Mouse (Mus musculus) CH12.LX (cell line): ENCODE results near the gene Armcx4. TPM values are rescaled to one million over a fixed set of nuclear protein-coding genes. Genes with fewer than 3 reads are reported as not detected.

Source experiments
- DNase-seq: peaks from one replicate; pipeline ENCODE4 v3.0.0-alpha.2; 2013; ENCODE audit errors: extremely low read depth
- H3K27ac ChIP-seq: 2 replicates; pipeline ENCODE4 v1.5.1; 2012; ENCODE audit warnings: low read depth, mild to moderate bottlenecking, control low read depth, moderate library complexity; ENCODE audit not compliant: insufficient read depth
- H3K27me3 ChIP-seq: replicated peaks from 2 replicates; pipeline ENCODE3; 2012; ENCODE audit warnings: inconsistent platforms
- H3K36me3 ChIP-seq, 2 experiments: replicated peaks in 1 of 2; 2 replicates each; pipeline versions ENCODE3 to v1.6.1; 2012; ENCODE audit warnings: inconsistent platforms in 1 of 2, low read length in 1 of 2, mild to moderate bottlenecking in 1 of 2, mixed read lengths in 1 of 2, moderate library complexity in 1 of 2; ENCODE audit not compliant: control insufficient read depth in 1 of 2, insufficient read depth in 1 of 2
- H3K4me1 ChIP-seq, 2 experiments: 2 replicates each; pipeline ENCODE4 v1.6.1; 2012; ENCODE audit warnings: inconsistent platforms in 1 of 2, moderate library complexity in 1 of 2; ENCODE audit not compliant: insufficient read depth in 2 of 2, control insufficient read depth in 1 of 2
- H3K4me2 ChIP-seq: 2 replicates; pipeline ENCODE4 v1.6.1; 2012; ENCODE audit warnings: low read depth, mild to moderate bottlenecking, control low read depth; ENCODE audit not compliant: poor library complexity, insufficient read depth, severe bottlenecking
- H3K4me3 ChIP-seq, 3 experiments: fragments of 150-350 bp in 1 of 3; sonication (generic) in 1 of 3; replicated peaks in 1 of 3; 2 replicates each; pipeline versions ENCODE3 to v1.5.1; 2011 to 2012; ENCODE audit warnings: low read depth in 2 of 3, low read length in 2 of 3, mild to moderate bottlenecking in 2 of 3, moderate library complexity in 2 of 3, control low read depth in 1 of 3, improper control_type of control experiment in 1 of 3, inconsistent platforms in 1 of 3, mixed read lengths in 1 of 3; ENCODE audit not compliant: poor library complexity in 1 of 3
- H3K79me2 ChIP-seq: replicated peaks from 2 replicates; pipeline ENCODE4 v1.6.1; 2012; ENCODE audit warnings: mild to moderate bottlenecking, moderate library complexity; ENCODE audit not compliant: control insufficient read depth, poor library complexity, insufficient read depth, severe bottlenecking; ENCODE audit errors: extremely low read depth
- H3K9ac ChIP-seq: 2 replicates; pipeline ENCODE4 v1.6.1; 2012; ENCODE audit warnings: low read depth, mild to moderate bottlenecking, control low read depth, moderate library complexity; ENCODE audit not compliant: insufficient read depth
- H3K9me3 ChIP-seq: replicated peaks from 2 replicates; pipeline ENCODE3; 2012; ENCODE audit warnings: low read length, inconsistent platforms, mixed read lengths
- BHLHE40 ChIP-seq: IDR thresholded peaks from 2 replicates; pipeline ENCODE4 v1.6.1; 2011; ENCODE audit warnings: mild to moderate bottlenecking, low read depth, low read length, improper control_type of control experiment
- CHD2 ChIP-seq: IDR thresholded peaks from 2 replicates; pipeline ENCODE4 v1.6.1; 2011; ENCODE audit warnings: low read length, improper control_type of control experiment
- CTCF ChIP-seq, 2 experiments: IDR thresholded peaks in 1 of 2; conservative IDR thresholded peaks in 1 of 2; 2 replicates each; pipeline ENCODE4 v1.5.1; 2011 to 2012; ENCODE audit warnings: low read depth in 2 of 2, low read length in 2 of 2, improper control_type of control experiment in 1 of 2, inconsistent platforms in 1 of 2, mild to moderate bottlenecking in 1 of 2, moderate library complexity in 1 of 2
- E2F4 ChIP-seq: IDR thresholded peaks from 2 replicates; pipeline ENCODE4 v1.6.1; 2011; ENCODE audit warnings: low read depth, low read length, improper control_type of control experiment; ENCODE audit not compliant: insufficient replicate concordance
- ELF1 ChIP-seq: IDR thresholded peaks from 2 replicates; pipeline ENCODE4 v1.6.1; 2014; ENCODE audit warnings: low read depth, mild to moderate bottlenecking, inconsistent platforms, low read length, improper control_type of control experiment
- EP300 ChIP-seq: IDR thresholded peaks from 2 replicates; pipeline ENCODE4 v1.6.1; 2011; ENCODE audit warnings: low read length, improper control_type of control experiment
- IRF4 ChIP-seq: IDR thresholded peaks from 2 replicates; pipeline ENCODE4 v1.6.1; 2014; ENCODE audit warnings: low read depth, mild to moderate bottlenecking, inconsistent platforms, low read length, improper control_type of control experiment
- JUN ChIP-seq: IDR thresholded peaks from 2 replicates; pipeline ENCODE4 v1.6.1; 2011; ENCODE audit warnings: low read depth, mild to moderate bottlenecking, low read length, improper control_type of control experiment, moderate library complexity; ENCODE audit not compliant: insufficient read depth
- JUND ChIP-seq: conservative IDR thresholded peaks from 2 replicates; pipeline ENCODE4 v1.6.1; 2011; ENCODE audit warnings: low read depth, low read length, improper control_type of control experiment
- MAZ ChIP-seq: IDR thresholded peaks from 2 replicates; pipeline ENCODE4 v1.6.1; 2012; ENCODE audit warnings: low read depth, mild to moderate bottlenecking, inconsistent platforms, low read length, improper control_type of control experiment, moderate library complexity
- MEF2A ChIP-seq: IDR thresholded peaks from 2 replicates; pipeline ENCODE4 v1.6.1; 2014; ENCODE audit warnings: low read depth, mild to moderate bottlenecking, inconsistent platforms, low read length, improper control_type of control experiment, borderline replicate concordance
- MXI1 ChIP-seq: IDR thresholded peaks from 2 replicates; pipeline ENCODE4 v1.6.1; 2011; ENCODE audit warnings: mild to moderate bottlenecking, low read depth, low read length, improper control_type of control experiment
- MYC ChIP-seq: IDR thresholded peaks from 2 replicates; pipeline ENCODE4 v1.6.1; 2011; ENCODE audit warnings: low read depth, mild to moderate bottlenecking, improper control_type of control experiment, low read length
- PAX5 ChIP-seq: IDR thresholded peaks from 2 replicates; pipeline ENCODE4 v1.6.1; 2012; ENCODE audit warnings: low read length, inconsistent platforms, mixed read lengths
- POLR2AphosphoS2 ChIP-seq: IDR thresholded peaks from 2 replicates; pipeline ENCODE4 v1.6.1; 2011; ENCODE audit warnings: low read depth, low read length, improper control_type of control experiment
- RAD21 ChIP-seq: IDR thresholded peaks from 2 replicates; pipeline ENCODE4 v1.6.1; 2011; ENCODE audit warnings: low read depth, mild to moderate bottlenecking, low read length, improper control_type of control experiment, moderate library complexity
- SMC3 ChIP-seq: IDR thresholded peaks from 2 replicates; pipeline ENCODE4 v1.6.1; 2011; ENCODE audit warnings: low read depth, low read length, improper control_type of control experiment
- TBP ChIP-seq: conservative IDR thresholded peaks from 2 replicates; pipeline ENCODE4 v1.6.1; 2011; ENCODE audit warnings: low read depth, low read length, improper control_type of control experiment
- USF1 ChIP-seq: IDR thresholded peaks from 2 replicates; pipeline ENCODE4 v1.6.1; 2014; ENCODE audit warnings: low read depth, mild to moderate bottlenecking, inconsistent platforms, low read length, improper control_type of control experiment
- USF2 ChIP-seq: conservative IDR thresholded peaks from 2 replicates; pipeline ENCODE4 v1.6.1; 2011; ENCODE audit warnings: low read depth, low read length, improper control_type of control experiment
- ZC3H11A ChIP-seq: IDR thresholded peaks from 2 replicates; pipeline ENCODE4 v1.6.1; 2012; ENCODE audit warnings: low read depth, mild to moderate bottlenecking, inconsistent platforms, low read length, improper control_type of control experiment
- ZKSCAN1 ChIP-seq: IDR thresholded peaks from 2 replicates; pipeline ENCODE4 v1.6.1; 2012; ENCODE audit warnings: low read depth, inconsistent platforms, low read length, improper control_type of control experiment, borderline replicate concordance
- ZMIZ1 ChIP-seq: IDR thresholded peaks from 2 replicates; pipeline ENCODE4 v1.6.1; 2012; ENCODE audit warnings: low read depth, mild to moderate bottlenecking, inconsistent platforms, low read length, improper control_type of control experiment
- dilution Hi-C: fragments of 300-500 bp; cut with MboI; formaldehyde crosslinking; loops from 2 replicates; pipeline ENCODE4 v1.14.3; 2020; ENCODE audit warnings: low sequenced_read_pairs; ENCODE audit not compliant: extremely low pct_unique_long_range_greater_than_20kb, extremely low pct_ligation_motif_present
- in situ Hi-C: fragments of 300-500 bp; cut with MboI; formaldehyde crosslinking; loops from 3 replicates; pipeline ENCODE4 v1.14.3; 2019; ENCODE audit warnings: low sequenced_read_pairs, low pct_ligation_motif_present, low pct_unique_long_range_greater_than_20kb, mixed read lengths
- polyA plus RNA-seq: library from polyadenylated mRNA; unstranded; fragments of >175 nt; gene quantifications from 2 replicates; pipeline ENCODE4 v1.2.1, GENCODE M21; 2012; ENCODE audit warnings: low read depth; ENCODE audit not compliant: insufficient read length
- total RNA-seq, 2 experiments: library from RNA; depleted of rRNA; stranded (reverse); fragments of 300-350 nt in 1 of 2; fragments of >200 nt in 1 of 2; gene quantifications; 2 replicates each; pipeline ENCODE4 v1.2.3; 2012 to 2014

Gene Armcx4
- total and polyA plus RNA-seq, 3 experiments = 0.03 to 3.4 (median 0.19) TPM

DNA sequence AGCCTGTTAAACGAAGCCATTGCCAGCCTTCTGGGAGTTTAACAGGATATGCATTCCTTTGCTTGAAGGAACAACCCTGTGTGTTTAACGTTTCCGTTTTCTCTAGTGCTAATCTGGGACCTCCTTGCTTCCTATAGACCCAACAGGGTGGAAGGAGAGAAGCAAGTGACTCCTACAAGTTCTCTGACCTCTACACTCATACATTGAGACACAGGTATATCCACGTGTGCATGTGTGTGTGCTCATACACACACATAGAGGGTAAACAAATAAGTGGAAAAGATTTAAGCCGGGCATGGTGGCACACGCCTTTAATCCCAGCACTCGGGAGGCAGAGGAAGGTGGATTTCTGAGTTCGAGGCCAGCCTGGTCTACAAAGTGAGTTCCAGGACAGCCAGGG, 38.9 kb upstream of the Armcx4 start:
- Histone ChIP-seq H3K9ac (no peak overlapping the region), H3K4me3 (no peak overlapping the region), H3K4me1 (no peaks in the 10 kb centered on the region), H3K36me3 (no peaks in the 10 kb centered on the region), H3K9me3 (no peaks in the 10 kb centered on the region), H3K27me3 (no peaks in the 10 kb centered on the region), H3K27ac (no peak overlapping the region), H3K79me2 (no peaks in the 10 kb centered on the region), H3K4me2 (no peak overlapping the region)
- in situ Hi-C loops (loop anchor here (25.0 kb wide), 1 partner anchor 265 kb away; no protein-coding TSS in a partner anchor), dilution Hi-C loops (no loop called here)
- TF ChIP-seq USF1 = no peak
- no peak for DNase-seq

GRCm38 (mm10) chrX:134648031-134648692, 38.2 kb upstream of the Armcx4 start:
- peak; percentile 71 for DNase-seq
- H3K79me2 ChIP-seq = no peaks in the 10 kb centered on the region
- TF ChIP-seq CTCF (conservative IDR thresholded peaks at IDR 0.05 in 1 of 2, IDR thresholded peaks at IDR 0.05 in 1 of 2; ENCODE audit: low read depth in 2 of 2, low read length in 2 of 2) (peak; percentile 43 to 63), PAX5 (no peak), MYC (no peak), IRF4 (no peak), MEF2A (no peak), USF2 (no peak), JUND (no peak), JUN (no peak), TBP (no peak), MAZ (no peak), ZC3H11A (no peak), E2F4 (no peak), BHLHE40 (no peak), SMC3 (peak; percentile 55), EP300 (no peak), MXI1 (no peak), RAD21 (peak; percentile 28), ELF1 (no peak), POLR2AphosphoS2 (no peak), ZKSCAN1 (no peak), CHD2 (no peak), ZMIZ1 (no peak)
- no peaks in the 10 kb centered on the region for H3K4me1 ChIP-seq
- no peak overlapping the region for H3K27ac ChIP-seq
- no peaks in the 10 kb centered on the region for H3K36me3 ChIP-seq
- dilution Hi-C loops (no loop called here), in situ Hi-C loops (loop anchor here (25.0 kb wide), 1 partner anchor 264 kb away; no protein-coding TSS in a partner anchor)
- no peaks in the 10 kb centered on the region for H3K9me3 ChIP-seq
- H3K9ac ChIP-seq = no peak overlapping the region
- H3K4me2 ChIP-seq = no peak overlapping the region; the same call in 1 of the 2 replicates
- H3K27me3 ChIP-seq = no peaks in the 10 kb centered on the region
- no peak overlapping the region for H3K4me3 ChIP-seq
